15 mouse cellular contexts compared by ENCODE assay signal in genomic region chr3:58267606-58268325, GRCm38 (mm10).
DNase-seq lines count a peak whose midpoint lies in the region; ATAC-seq and TF ChIP-seq lines count a peak whose summit lies in the region.
"Had no signal": no experiment of that assay in that cellular context is flagged by ENCODE, and none has a peak within 500 bp of the region (broad histone marks: within the 10 kb centered on the region; RNA-seq: fewer than 3 reads in every experiment).

No protein-coding gene starts in this region.

- H3K9me3 ChIP-seq in forebrain, embryonic 15.5 days: no peaks in the 10 kb centered on the region
- H3K9me3 ChIP-seq in forebrain, embryonic 10.5 days: no peaks in the 10 kb centered on the region
- no peaks in the 10 kb centered on the region for H3K9me3 ChIP-seq in liver, embryonic 16.5 days (replicated peaks; ENCODE audit: control insufficient read depth, low read length)
- H3K9me3 ChIP-seq: limb, embryonic 13.5 days; midbrain, embryonic 12.5 days; neural tube, embryonic 13.5 days had no signal

- no peak for DNase-seq in forebrain, embryonic 10.5 days (ENCODE audit: extremely low spot score, low spot score)
- no peak for DNase-seq in liver
- DNase-seq in layer of hippocampus, postnatal 14 days (ENCODE audit: low spot score in 2 of 2): peak; percentile 29 to 61
- no peak for DNase-seq in cerebellum, postnatal 25 days
- no peak for DNase-seq in spleen, adult 12 weeks (ENCODE audit: low spot score)
- DNase-seq: adrenal gland, adult 2 months; heart, postnatal 14 days; lung, postnatal 10 days had no signal

- no peak for TF ChIP-seq CTCF in embryonic fibroblast, embryonic 13.5 days (IDR thresholded peaks at IDR 0.05; ENCODE audit: borderline replicate concordance, insufficient read depth, low read length)

- H3K27me3 ChIP-seq in forebrain, embryonic 15.5 days: no peaks in the 10 kb centered on the region
- H3K27me3 ChIP-seq in forebrain, embryonic 10.5 days (ENCODE audit: poor library complexity, severe bottlenecking): no peaks in the 10 kb centered on the region
- H3K27me3 ChIP-seq in liver, embryonic 16.5 days (ENCODE audit: control insufficient read depth, insufficient read depth, low read depth, low read length): no peaks in the 10 kb centered on the region
- H3K27me3 ChIP-seq: limb, embryonic 13.5 days; midbrain, embryonic 12.5 days; neural tube, embryonic 13.5 days had no signal

- H3K4me3 ChIP-seq in forebrain, embryonic 15.5 days: no peak overlapping the region
- no peak overlapping the region for H3K4me3 ChIP-seq in forebrain, embryonic 10.5 days
- no peak overlapping the region for H3K4me3 ChIP-seq in liver, embryonic 16.5 days (ENCODE audit: low read depth, low read length)
- no peak overlapping the region for H3K4me3 ChIP-seq in embryonic fibroblast, embryonic 13.5 days (ENCODE audit: insufficient read depth, low read length)
- H3K4me3 ChIP-seq: limb, embryonic 13.5 days; midbrain, embryonic 12.5 days; neural tube, embryonic 13.5 days had no signal

- TF ChIP-seq POLR2A in embryonic fibroblast, embryonic 13.5 days (IDR thresholded peaks at IDR 0.05; ENCODE audit: low read depth, low read length): no peak

- ATAC-seq in forebrain, embryonic 15.5 days (replicated peaks): peak; percentile 61; the same call in 1 of the 2 replicates
- 0 out of 2 replicates have a peak, but pooled peaks have one; percentile 39 for ATAC-seq in liver, embryonic 16.5 days (ENCODE audit: low read depth)
- ATAC-seq: inflammation-experienced regulatory T-cells, adult 6 months had no signal

- no peak overlapping the region for H3K27ac ChIP-seq in forebrain, embryonic 15.5 days (replicated peaks)
- no peak overlapping the region for H3K27ac ChIP-seq in forebrain, embryonic 10.5 days
- H3K27ac ChIP-seq in liver, embryonic 16.5 days (ENCODE audit: low read length): no peak overlapping the region
- H3K27ac ChIP-seq in embryonic fibroblast, embryonic 13.5 days (ENCODE audit: insufficient read depth, low read length): peak overlapping the region; percentile 62
- H3K27ac ChIP-seq: limb, embryonic 13.5 days; midbrain, embryonic 12.5 days; neural tube, embryonic 13.5 days had no signal

- no peaks in the 10 kb centered on the region; the same call in 1 of the 2 replicates for H3K4me1 ChIP-seq in forebrain, embryonic 15.5 days
- no peaks in the 10 kb centered on the region for H3K4me1 ChIP-seq in forebrain, embryonic 10.5 days
- H3K4me1 ChIP-seq in liver, embryonic 16.5 days (ENCODE audit: control insufficient read depth, low read depth, low read length): no peaks in the 10 kb centered on the region
- no peaks in the 10 kb centered on the region for H3K4me1 ChIP-seq in embryonic fibroblast, embryonic 13.5 days (ENCODE audit: control insufficient read depth, insufficient read depth, low read length)
- H3K4me1 ChIP-seq: limb, embryonic 13.5 days; midbrain, embryonic 12.5 days; neural tube, embryonic 13.5 days had no signal

- H3K36me3 ChIP-seq in forebrain, embryonic 15.5 days: no peaks in the 10 kb centered on the region
- H3K36me3 ChIP-seq in forebrain, embryonic 10.5 days (replicated peaks): no peaks in the 10 kb centered on the region
- H3K36me3 ChIP-seq in liver, embryonic 16.5 days (ENCODE audit: control insufficient read depth, insufficient read depth): no peaks in the 10 kb centered on the region
- H3K36me3 ChIP-seq: limb, embryonic 13.5 days; midbrain, embryonic 12.5 days; neural tube, embryonic 13.5 days had no signal

- WGBS in forebrain, embryonic 15.5 days: 70% methylated on average over 14 of the region's 14 CpGs
- 89% methylated on average over 14 of the region's 14 CpGs for WGBS in forebrain, embryonic 10.5 days
- WGBS in liver, embryonic 16.5 days (ENCODE audit: insufficient replicate concordance): 65% methylated on average over 14 of the region's 14 CpGs

- H3K9ac ChIP-seq in forebrain, embryonic 15.5 days (replicated peaks): no peak overlapping the region
- no peak overlapping the region for H3K9ac ChIP-seq in liver, embryonic 16.5 days (ENCODE audit: low read depth, low read length)
- H3K9ac ChIP-seq: limb, embryonic 13.5 days; midbrain, embryonic 12.5 days; neural tube, embryonic 13.5 days had no signal

- H3K4me2 ChIP-seq in forebrain, embryonic 15.5 days (replicated peaks): no peak overlapping the region
- no peak overlapping the region for H3K4me2 ChIP-seq in liver, embryonic 16.5 days (ENCODE audit: low read depth, low read length)
- H3K4me2 ChIP-seq: limb, embryonic 13.5 days; midbrain, embryonic 12.5 days; neural tube, embryonic 13.5 days had no signal

Comparison
In these comparisons a context has a peak if more than half of its experiments do, and no peak if none do; other contexts are left out.
1. DNase-seq: peak in layer of hippocampus, postnatal 14 days (2 of 2); none in forebrain, embryonic 10.5 days (single experiment), liver (single experiment), cerebellum, postnatal 25 days (0 of 2) and spleen, adult 12 weeks (single experiment).